Mouse (Mus musculus) olfactory bulb, adult 2 months (tissue): ENCODE results near the gene Fnip2.

ENCODE experiments used
- CTCF ChIP-seq: fragments of 200-500 bp; IDR thresholded peaks from 2 replicates; pipeline ENCODE4 v1.5.1; 2012; ENCODE audit warnings: low read depth, mild to moderate bottlenecking, low read length, moderate library complexity; ENCODE audit not compliant: insufficient read depth
- POLR2A ChIP-seq: fragments of 200-500 bp; IDR thresholded peaks from 2 replicates; pipeline ENCODE4 v1.6.1; 2012; ENCODE audit warnings: mild to moderate bottlenecking, low read depth, low read length, moderate library complexity; ENCODE audit not compliant: insufficient read depth

GRCm38 (mm10) chr3:79539656-79540055 lies 27.9 kb downstream of the Fnip2 start:
- TF ChIP-seq POLR2A (no peak), CTCF (no peak)
